Mouse (Mus musculus): Measurements from ENCODE around the gene Zfhx2. TPM values are rescaled to one million over a fixed set of nuclear protein-coding genes. Genes with fewer than 3 reads are reported as not detected.
A peak's percentile ranks its signal among the peaks of the same experiment; 100 is the strongest.

The Zfhx2 gene
- total RNA-seq (2012; rRNA removed) (0.34 and 0.59 TPM in 2 replicates), total RNA-seq (2014; rRNA removed) (0.03 and 0.07 TPM in 2 replicates), polyA plus RNA-seq (2012; ENCODE audit: insufficient read length, low read depth) (0.29 and 0.30 TPM in 2 replicates)

DNA sequence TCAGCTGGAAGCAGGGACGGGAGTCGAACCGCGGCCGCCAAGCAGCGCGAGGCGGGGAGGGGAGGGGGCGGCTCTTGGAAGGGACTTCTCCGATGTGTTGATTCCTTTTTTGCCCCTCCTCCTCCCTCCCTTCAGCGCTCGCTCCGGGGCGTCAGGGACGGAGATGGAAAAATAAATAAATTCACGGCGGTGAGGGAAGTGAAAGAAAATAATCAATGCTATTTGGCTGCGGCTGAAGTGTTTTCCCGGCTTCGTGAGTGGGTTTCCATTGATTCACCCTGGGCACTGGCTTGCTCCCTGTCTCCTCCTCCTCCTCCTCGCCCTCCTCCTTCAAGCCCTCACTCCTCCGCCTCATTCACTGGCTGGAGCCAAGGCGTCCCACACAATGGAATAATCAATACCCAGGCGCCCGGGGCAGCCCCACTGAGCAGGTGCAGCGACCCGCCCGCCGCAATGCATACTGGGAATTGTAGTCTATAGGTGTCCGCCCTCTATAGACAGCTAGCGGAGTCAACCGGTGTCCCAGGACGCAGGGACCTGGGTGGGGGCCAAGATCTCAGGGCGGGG lies at the start of gene Zfhx2:
Gene Zfhx2 (minus strand): TSS at position 314 of the 567 bp plus-strand sequence.
- DNase-seq (ENCODE audit: extremely low read depth), result peak; percentile 95
- no peak for TF ChIP-seq USF1 (IDR thresholded peaks at IDR 0.05; ENCODE audit: low read depth, low read length)
- peak; percentile 94 for TF ChIP-seq HCFC1 (IDR thresholded peaks at IDR 0.05; ENCODE audit: low read depth, low read length)
- no peak; the same call in 1 of the 2 replicates for TF ChIP-seq RCOR1 (conservative IDR thresholded peaks at IDR 0.05; ENCODE audit: low read depth, low read length)
- no peak for TF ChIP-seq MYC (IDR thresholded peaks at IDR 0.05; ENCODE audit: low read depth, low read length)
- no peak for TF ChIP-seq MEF2A (IDR thresholded peaks at IDR 0.05; ENCODE audit: borderline replicate concordance, low read depth, low read length)
- peak; percentile 64 for TF ChIP-seq TCF12 (IDR thresholded peaks at IDR 0.05; ENCODE audit: low read depth, low read length)
- peak; percentile 52; the same call in 1 of the 2 replicates for TF ChIP-seq POLR2A (IDR thresholded peaks at IDR 0.05; ENCODE audit: low read depth, low read length)
- peak; percentile 71; the same call in 1 of the 2 replicates for TF ChIP-seq KAT2A (IDR thresholded peaks at IDR 0.05; ENCODE audit: insufficient replicate concordance, low read length)
- no peak for TF ChIP-seq UBTF (IDR thresholded peaks at IDR 0.05; ENCODE audit: low read depth, low read length)
- peak; percentile 53; the same call in 1 of the 2 replicates for TF ChIP-seq SIN3A (IDR thresholded peaks at IDR 0.05; ENCODE audit: low read length)
- peak; percentile 45 for TF ChIP-seq MXI1 (IDR thresholded peaks at IDR 0.05; ENCODE audit: low read depth, low read length)
- TF ChIP-seq TBP (conservative IDR thresholded peaks at IDR 0.05; ENCODE audit: low read depth, low read length), result 0 out of 2 replicates have a peak, but pooled peaks have one; percentile 25
- peak; percentile 47; the same call in 1 of the 2 replicates for TF ChIP-seq MAX (IDR thresholded peaks at IDR 0.05; ENCODE audit: low read length)
- TF ChIP-seq MAZ (IDR thresholded peaks at IDR 0.05; ENCODE audit: low read depth, low read length), result peak; percentile 92
- TF ChIP-seq NELFE (IDR thresholded peaks at IDR 0.05; ENCODE audit: low read depth, low read length), result peak; percentile 33; the same call in 1 of the 2 replicates
- peak; percentile 82 for TF ChIP-seq NRF1 (IDR thresholded peaks at IDR 0.05; ENCODE audit: low read depth, low read length)
- peak; percentile 31; the same call in 1 of the 2 replicates for TF ChIP-seq BHLHE40 (IDR thresholded peaks at IDR 0.05; ENCODE audit: low read depth, low read length)
- no peak for TF ChIP-seq MAFK (IDR thresholded peaks at IDR 0.05; ENCODE audit: insufficient replicate concordance, low read length)
- TF ChIP-seq RAD21 (IDR thresholded peaks at IDR 0.05; ENCODE audit: low read depth, low read length), result no peak
- peak; percentile 60; the same call in 1 of the 2 replicates for TF ChIP-seq IRF4 (IDR thresholded peaks at IDR 0.05; ENCODE audit: low read depth, low read length)
- Histone ChIP-seq H3K9me3 (replicated peaks; ENCODE audit: low read length) (no peaks in the 10 kb centered on the region), H3K27ac (ENCODE audit: insufficient read depth, low read depth) (no peak within 1 kb of the TSS), H3K36me3 (replicated peaks in 1 of 2; ENCODE audit: control insufficient read depth in 1 of 2, insufficient read depth in 1 of 2, low read length in 1 of 2) (peaks cover 0 to 8% of the 10 kb centered on the region in 2 experiments), H3K4me2 (ENCODE audit: insufficient read depth, low read depth, poor library complexity, severe bottlenecking) (peak within 1 kb of the TSS; percentile 78), H3K79me2 (replicated peaks; ENCODE audit: control insufficient read depth, extremely low read depth, insufficient read depth, poor library complexity, severe bottlenecking) (no peaks in the 10 kb centered on the region), H3K4me1 (ENCODE audit: control insufficient read depth in 1 of 2, insufficient read depth in 2 of 2) (peaks cover 10 to 43% of the 10 kb centered on the region in 2 experiments), H3K27me3 (replicated peaks) (peaks cover 2% of the 10 kb centered on the region), H3K9ac (ENCODE audit: insufficient read depth, low read depth) (peak within 1 kb of the TSS; percentile 45), H3K4me3 (replicated peaks in 1 of 3; ENCODE audit: low read depth in 2 of 3, low read length in 2 of 3, poor library complexity in 1 of 3) (peak within 1 kb of the TSS; percentile 51 to 66 (median 55))
- dilution Hi-C loops (cut with MboI; ENCODE audit: extremely low pct_ligation_motif_present, extremely low pct_unique_long_range_greater_than_20kb, low sequenced_read_pairs), result no loop called here
- in situ Hi-C loops (cut with MboI; ENCODE audit: low pct_ligation_motif_present, low pct_unique_long_range_greater_than_20kb, low sequenced_read_pairs), result no loop called here
